Mouse (Mus musculus) E14TG2a.4 (cell line): ENCODE results near the gene Ropn1.
"Not testable (repeated sequence)": the region's sequence is repeated elsewhere in the genome, so short reads cannot be mapped to it uniquely, and the experiment has no call there.

Source experiments
- CTCF ChIP-seq: conservative IDR thresholded peaks from 2 replicates; pipeline ENCODE4 v1.5.1; 2014; ENCODE audit warnings: low read length
- NANOG ChIP-seq: IDR thresholded peaks from 2 replicates; pipeline ENCODE4 v1.6.1; 2014; ENCODE audit warnings: borderline replicate concordance, low read length, mixed read lengths
- POU5F1 ChIP-seq: IDR thresholded peaks from 2 replicates; pipeline ENCODE4 v1.6.1; 2014; ENCODE audit warnings: low read length, borderline replicate concordance

DNA sequence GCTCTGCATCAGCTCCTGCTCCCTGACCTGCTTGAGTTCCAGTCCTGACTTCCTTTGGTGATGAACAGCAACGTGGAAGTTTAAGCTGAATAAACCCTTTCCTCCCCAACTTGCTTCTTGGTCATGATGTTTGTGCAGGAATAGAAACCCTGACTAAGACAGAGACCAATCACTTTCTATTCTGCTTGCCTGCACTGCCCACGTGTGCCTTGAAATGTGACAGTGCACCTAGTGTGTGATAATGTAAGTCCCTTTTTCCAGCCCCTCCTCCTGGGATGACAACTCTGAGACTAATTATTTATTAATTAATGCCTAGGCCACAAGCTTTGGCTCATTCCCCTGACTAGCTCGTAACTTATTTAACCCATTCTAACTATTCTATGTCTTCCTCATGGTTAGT is 49.0 kb downstream of the Ropn1 start:
- not testable (repeated sequence) for TF ChIP-seq CTCF, POU5F1, NANOG
